ENCODE assay signal across 13 mouse cellular contexts in genomic region chr12:118659240-118660120, GRCm38 (mm10).
DNase-seq lines count a peak whose midpoint lies in the region; ATAC-seq lines count a peak whose summit lies in the region.
"Had no signal": no experiment of that assay in that cellular context is flagged by ENCODE, and none has a peak within 500 bp of the region (broad histone marks: within the 10 kb centered on the region; RNA-seq: fewer than 3 reads in every experiment).

No protein-coding gene starts in this region.

- H3K9ac ChIP-seq in midbrain, embryonic 16.5 days (ENCODE audit: low read depth, low read length): no peak overlapping the region
- no peak overlapping the region for H3K9ac ChIP-seq in embryonic facial prominence, embryonic 14.5 days (ENCODE audit: low read depth, low read length)
- no peak overlapping the region for H3K9ac ChIP-seq in midbrain, embryonic 12.5 days (replicated peaks)
- H3K9ac ChIP-seq: stomach, embryonic 15.5 days had no signal

- H3K36me3 ChIP-seq in midbrain, embryonic 10.5 days: no peaks in the 10 kb centered on the region
- no peaks in the 10 kb centered on the region for H3K36me3 ChIP-seq in midbrain, embryonic 16.5 days (ENCODE audit: control insufficient read depth, insufficient read depth, low read length)
- no peaks in the 10 kb centered on the region for H3K36me3 ChIP-seq in embryonic facial prominence, embryonic 14.5 days (ENCODE audit: control insufficient read depth, insufficient read depth, low read length)
- no peaks in the 10 kb centered on the region for H3K36me3 ChIP-seq in midbrain, embryonic 12.5 days
- H3K36me3 ChIP-seq: stomach, embryonic 15.5 days had no signal

- H3K4me2 ChIP-seq in midbrain, embryonic 16.5 days (ENCODE audit: low read length): no peak overlapping the region; the same call in 1 of the 2 replicates
- H3K4me2 ChIP-seq in embryonic facial prominence, embryonic 14.5 days (ENCODE audit: low read depth, low read length): no peak overlapping the region
- H3K4me2 ChIP-seq in midbrain, embryonic 12.5 days (replicated peaks): peak overlapping the region; percentile 28
- H3K4me2 ChIP-seq: stomach, embryonic 15.5 days had no signal

- H3K9me3 ChIP-seq in midbrain, embryonic 10.5 days (replicated peaks): no peaks in the 10 kb centered on the region
- H3K9me3 ChIP-seq in midbrain, embryonic 16.5 days (replicated peaks; ENCODE audit: control insufficient read depth, low read length, poor library complexity, severe bottlenecking): no peaks in the 10 kb centered on the region
- H3K9me3 ChIP-seq in embryonic facial prominence, embryonic 14.5 days (ENCODE audit: control insufficient read depth, low read length): no peaks in the 10 kb centered on the region
- H3K9me3 ChIP-seq in midbrain, embryonic 12.5 days: no peaks in the 10 kb centered on the region
- H3K9me3 ChIP-seq: stomach, embryonic 15.5 days had no signal

- DNase-seq in midbrain, embryonic 10.5 days (ENCODE audit: low spot score): peak; percentile 29
- DNase-seq in ZHBTc4 (ENCODE audit: low read depth, low spot score): peak; percentile 78
- peak; percentile 5 for DNase-seq in embryonic facial prominence, embryonic 14.5 days (ENCODE audit: low spot score)
- no peak for DNase-seq in adrenal gland, postnatal 4 days (ENCODE audit: low spot score in 2 of 2)
- no peak for DNase-seq in cerebellum, postnatal 25 days
- DNase-seq: cerebellum, adult 11-12 months; layer of hippocampus, adult 9-11 months; lung, postnatal 14 days had no signal

- ATAC-seq in midbrain, embryonic 16.5 days: no peak
- no peak for ATAC-seq in embryonic facial prominence, embryonic 14.5 days (ENCODE audit: low read depth)
- ATAC-seq in midbrain, embryonic 12.5 days (ENCODE audit: low FRiP score, low read depth): peak; percentile 79
- ATAC-seq in granulocyte monocyte progenitor cell, adult 5-6 weeks (replicated peaks; ENCODE audit: poor library complexity, severe bottlenecking): no peak

- H3K27ac ChIP-seq in midbrain, embryonic 10.5 days (replicated peaks): peak overlapping the region; percentile 28; the same call in 1 of the 2 replicates
- no peak overlapping the region for H3K27ac ChIP-seq in midbrain, embryonic 16.5 days (ENCODE audit: low read length)
- no peak overlapping the region for H3K27ac ChIP-seq in embryonic facial prominence, embryonic 14.5 days (replicated peaks; ENCODE audit: low read depth, low read length)
- H3K27ac ChIP-seq in midbrain, embryonic 12.5 days (replicated peaks): no peak overlapping the region
- H3K27ac ChIP-seq: stomach, embryonic 15.5 days had no signal

- WGBS in midbrain, embryonic 10.5 days: 16% methylated on average over 14 of the region's 14 CpGs
- WGBS in midbrain, embryonic 16.5 days: 12% methylated on average over 14 of the region's 14 CpGs
- 37% methylated on average over 14 of the region's 14 CpGs for WGBS in embryonic facial prominence, embryonic 14.5 days
- 13% methylated on average over 14 of the region's 14 CpGs for WGBS in midbrain, embryonic 12.5 days

- H3K4me3 ChIP-seq in midbrain, embryonic 10.5 days: peak overlapping the region; percentile 23; the same call in 1 of the 2 replicates
- H3K4me3 ChIP-seq in midbrain, embryonic 16.5 days (ENCODE audit: low read depth, low read length): no peak overlapping the region
- H3K4me3 ChIP-seq in embryonic facial prominence, embryonic 14.5 days (ENCODE audit: low read depth, low read length): no peak overlapping the region
- H3K4me3 ChIP-seq in midbrain, embryonic 12.5 days: no peak overlapping the region
- H3K4me3 ChIP-seq: erythroblast, embryonic 14.5 days; stomach, embryonic 15.5 days had no signal

- peaks cover 52% of the 10 kb centered on the region for H3K4me1 ChIP-seq in midbrain, embryonic 10.5 days
- H3K4me1 ChIP-seq in midbrain, embryonic 16.5 days (ENCODE audit: control insufficient read depth, insufficient read depth, low read length): peaks cover 9% of the 10 kb centered on the region
- no peaks in the 10 kb centered on the region for H3K4me1 ChIP-seq in embryonic facial prominence, embryonic 14.5 days (ENCODE audit: control insufficient read depth, insufficient read depth, low read length)
- peaks cover 34% of the 10 kb centered on the region for H3K4me1 ChIP-seq in midbrain, embryonic 12.5 days
- H3K4me1 ChIP-seq: stomach, embryonic 15.5 days had no signal

- H3K27me3 ChIP-seq in midbrain, embryonic 10.5 days (ENCODE audit: low read depth, poor library complexity, severe bottlenecking): peaks cover 95% of the 10 kb centered on the region
- H3K27me3 ChIP-seq in midbrain, embryonic 16.5 days (ENCODE audit: control insufficient read depth, insufficient read depth, low read depth, low read length): peaks cover 42% of the 10 kb centered on the region
- peaks cover 11% of the 10 kb centered on the region for H3K27me3 ChIP-seq in embryonic facial prominence, embryonic 14.5 days (replicated peaks; ENCODE audit: control insufficient read depth, insufficient read depth, low read length)
- peaks cover 60% of the 10 kb centered on the region for H3K27me3 ChIP-seq in midbrain, embryonic 12.5 days
- H3K27me3 ChIP-seq: stomach, embryonic 15.5 days had no signal

Comparison
In these comparisons a context has a peak if more than half of its experiments do, and no peak if none do; other contexts are left out.
1. DNase-seq: peak in midbrain, embryonic 10.5 days (single experiment), ZHBTc4 (single experiment) and embryonic facial prominence, embryonic 14.5 days (single experiment); none in adrenal gland, postnatal 4 days (0 of 2) and cerebellum, postnatal 25 days (0 of 2).